Mouse (Mus musculus) liver, adult 2 months (tissue): ENCODE measurements around the gene Tbc1d16. TPM values are rescaled to one million over a fixed set of nuclear protein-coding genes. Genes with fewer than 3 reads are reported as not detected.

ENCODE experiments used
- DNase-seq: peaks from one replicate; pipeline ENCODE4 v3.0.0-alpha.2; 2011; ENCODE audit warnings: low read depth, low spot score; ENCODE audit errors: extremely low read depth
- H3K27ac ChIP-seq: fragments of 200-500 bp; replicated peaks from 2 replicates; pipeline ENCODE4 v1.5.1; 2012; ENCODE audit warnings: low read depth, mild to moderate bottlenecking, control low read depth, inconsistent platforms, low read length; ENCODE audit not compliant: insufficient read depth
- H3K27me3 ChIP-seq: fragments of 200-500 bp; 2 replicates; pipeline ENCODE4 v1.6.1; 2012; ENCODE audit warnings: mild to moderate bottlenecking, moderate library complexity, low read length, inconsistent platforms; ENCODE audit not compliant: control insufficient read depth, insufficient read depth
- H3K36me3 ChIP-seq: fragments of 200-500 bp; 2 replicates; pipeline ENCODE4 v1.6.1; 2012; ENCODE audit warnings: low read length, inconsistent platforms; ENCODE audit not compliant: control insufficient read depth, insufficient read depth
- H3K4me1 ChIP-seq: fragments of 200-500 bp; 2 replicates; pipeline ENCODE4 v1.6.1; 2011; ENCODE audit warnings: low read length; ENCODE audit not compliant: control insufficient read depth, insufficient read depth
- H3K4me3 ChIP-seq: fragments of 200-500 bp; 2 replicates; pipeline ENCODE4 v1.5.1; 2011; ENCODE audit warnings: low read depth, mild to moderate bottlenecking, control low read depth, low read length, moderate library complexity; ENCODE audit not compliant: insufficient read depth
- H3K79me2 ChIP-seq: fragments of 200-500 bp; 2 replicates; pipeline ENCODE4 v1.6.1; 2012; ENCODE audit warnings: inconsistent platforms, mild to moderate bottlenecking, low read length, moderate library complexity; ENCODE audit not compliant: control insufficient read depth, insufficient read depth
- H3K9ac ChIP-seq: fragments of 200-500 bp; 2 replicates; pipeline ENCODE4 v1.6.1; 2012; ENCODE audit warnings: low read depth, mild to moderate bottlenecking, control low read depth, inconsistent platforms, low read length
- CTCF ChIP-seq: fragments of 200-500 bp; IDR thresholded peaks from 2 replicates; pipeline ENCODE4 v1.5.1; 2011; ENCODE audit warnings: low read depth, low read length, control low read depth
- POLR2A ChIP-seq: fragments of 200-500 bp; IDR thresholded peaks from 2 replicates; pipeline ENCODE4 v1.6.1; 2011; ENCODE audit warnings: low read length, control low read depth; ENCODE audit not compliant: insufficient read depth; ENCODE audit errors: extremely low read depth
- WGBS: fragments of 180-500 bp; shearing (Covaris S2); methylation state at CpG from one replicate; pipeline ENCODE4 v1.1.7; 2018; 5-methylcytosine and 5-hydroxymethylcytosine counted together
- polyA plus RNA-seq: library from polyadenylated mRNA; depleted of rRNA; stranded (reverse); fragments of >200 nt; gene quantifications from 2 replicates; pipeline ENCODE4 v1.2.3, GENCODE M21; 2012
- total RNA-seq: library from RNA; depleted of rRNA; stranded (reverse); fragments of >200 nt; gene quantifications from 2 replicates; pipeline ENCODE4 v1.2.3, GENCODE M21; 2014

Gene Tbc1d16
- total and polyA plus RNA-seq, 2 experiments = 4.6 to 9.5 TPM

GRCm38 (mm10) chr11:119180824-119181582, 47.3 kb downstream of the Tbc1d16 start:
- no peak overlapping the region for H3K4me3 ChIP-seq
- no peak overlapping the region for H3K27ac ChIP-seq
- H3K27me3 ChIP-seq = no peaks in the 10 kb centered on the region
- TF ChIP-seq POLR2A = no peak
- DNase-seq = no peak
- peaks cover 22% of the 10 kb centered on the region for H3K4me1 ChIP-seq
- no peaks in the 10 kb centered on the region for H3K36me3 ChIP-seq
- H3K79me2 ChIP-seq = peaks cover 9% of the 10 kb centered on the region; the same call in 1 of the 2 replicates
- H3K9ac ChIP-seq = no peak overlapping the region
- 94% methylated on average over 14 of the region's 14 CpGs for WGBS

- H3K4me1 ChIP-seq = peaks cover 4% of the 10 kb centered on the region
- DNase-seq = no peak
- H3K9ac ChIP-seq = no peak overlapping the region
- H3K79me2 ChIP-seq = peaks cover 9% of the 10 kb centered on the region; the same call in 1 of the 2 replicates
- H3K4me3 ChIP-seq = no peak overlapping the region
- H3K36me3 ChIP-seq = no peaks in the 10 kb centered on the region
- H3K27me3 ChIP-seq = no peaks in the 10 kb centered on the region
- 92% methylated on average over 8 of the region's 8 CpGs for WGBS
- no peak overlapping the region for H3K27ac ChIP-seq
- TF ChIP-seq POLR2A (no peak), CTCF (no peak)
These were observed 50.0 kb downstream of the Tbc1d16 start for GRCm38 (mm10) chr11:119178317-119178716.

- Histone ChIP-seq H3K27me3 (no peaks in the 10 kb centered on the region), H3K79me2 (peaks cover under 1% of the 10 kb centered on the region; the same call in 1 of the 2 replicates), H3K27ac (no peak overlapping the region), H3K36me3 (no peaks in the 10 kb centered on the region), H3K4me3 (no peak overlapping the region), H3K9ac (no peak overlapping the region), H3K4me1 (no peaks in the 10 kb centered on the region)
- no peak for DNase-seq
- TF ChIP-seq POLR2A (no peak), CTCF (no peak)
- 96% methylated on average over 27 of the region's 27 CpGs for WGBS
These were observed 51.7 kb downstream of the Tbc1d16 start for GRCm38 (mm10) chr11:119176389-119177179.

- WGBS = 95% methylated on average over 7 of the region's 7 CpGs
- H3K9ac ChIP-seq = no peak overlapping the region
- H3K36me3 ChIP-seq = no peaks in the 10 kb centered on the region
- H3K4me1 ChIP-seq = no peaks in the 10 kb centered on the region
- no peak overlapping the region for H3K4me3 ChIP-seq
- H3K27ac ChIP-seq = no peak overlapping the region
- no peaks in the 10 kb centered on the region for H3K27me3 ChIP-seq
- no peaks in the 10 kb centered on the region for H3K79me2 ChIP-seq
- TF ChIP-seq CTCF (no peak), POLR2A (no peak)
- DNase-seq = no peak
These were observed 56.7 kb downstream of the Tbc1d16 start for GRCm38 (mm10) chr11:119171588-119171987.

DNA sequence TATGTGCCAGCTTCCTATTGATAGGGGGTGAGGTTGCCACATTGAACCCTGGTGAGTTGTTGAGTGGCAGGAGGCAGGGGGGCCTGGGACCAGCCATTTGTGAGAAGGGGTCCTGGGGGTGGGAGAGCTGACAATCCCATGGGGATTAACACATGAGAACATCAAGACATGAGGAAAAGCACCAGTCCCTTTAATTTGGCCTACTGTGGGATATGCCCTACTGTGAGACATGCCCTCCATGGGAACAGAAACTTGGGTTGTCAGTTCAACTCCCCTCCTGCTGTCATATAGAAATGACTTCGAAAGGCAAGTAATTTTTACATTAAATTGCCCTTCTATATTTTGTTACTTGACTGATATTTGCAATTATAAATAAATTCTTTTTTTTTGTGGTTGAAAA, 59.4 kb downstream of the Tbc1d16 start:
- no peak overlapping the region for H3K9ac ChIP-seq
- no peak overlapping the region for H3K4me3 ChIP-seq
- no peaks in the 10 kb centered on the region for H3K27me3 ChIP-seq
- H3K4me1 ChIP-seq = no peaks in the 10 kb centered on the region
- 95% methylated on average over 1 of the region's 1 CpGs for WGBS
- DNase-seq = no peak
- H3K36me3 ChIP-seq = no peaks in the 10 kb centered on the region
- no peaks in the 10 kb centered on the region for H3K79me2 ChIP-seq
- H3K27ac ChIP-seq = no peak overlapping the region
- TF ChIP-seq CTCF = no peak
- no peak for TF ChIP-seq POLR2A
